Mouse (Mus musculus): ENCODE measurements around the gene Nfic.

The Nfic gene

GRCm38 (mm10) chr10:81485479-81486018 lies 30.1 kb upstream of the Nfic start:
- DNase-seq (ENCODE audit: low read depth), result no peak

GRCm38 (mm10) chr10:81485060-81485449 lies 29.6 kb upstream of the Nfic start:
- DNase-seq (ENCODE audit: low read depth), result no peak

- no peak for DNase-seq (ENCODE audit: low read depth)
Observed at GRCm38 (mm10) chr10:81484441-81485059, 29.1 kb upstream of the Nfic start.

GRCm38 (mm10) chr10:81483983-81484382 lies 28.5 kb upstream of the Nfic start:
- no peak for DNase-seq (ENCODE audit: low read depth)

- DNase-seq (ENCODE audit: low read depth), result no peak
Observed at GRCm38 (mm10) chr10:81482533-81482889, 27.1 kb upstream of the Nfic start, which contains the start of gene Celf5. TSS of gene Celf5 (minus strand) at chr10:81482709.

GRCm38 (mm10) chr10:81481605-81482532 lies 26.4 kb upstream of the Nfic start:
- DNase-seq (ENCODE audit: low read depth), result no peak

GRCm38 (mm10) chr10:81474461-81474860 lies 19.0 kb upstream of the Nfic start:
- no peak for DNase-seq (ENCODE audit: low read depth)

GRCm38 (mm10) chr10:81473003-81473451 lies 17.6 kb upstream of the Nfic start:
- DNase-seq (ENCODE audit: low read depth), result no peak

- DNase-seq (ENCODE audit: low read depth), result no peak
Observed at GRCm38 (mm10) chr10:81472403-81473002, 17.1 kb upstream of the Nfic start.

GRCm38 (mm10) chr10:81470454-81470853 lies 15.0 kb upstream of the Nfic start:
- no peak for DNase-seq (ENCODE audit: low read depth)

- DNase-seq (ENCODE audit: low read depth), result no peak
Observed at GRCm38 (mm10) chr10:81469253-81469652, 13.8 kb upstream of the Nfic start.

GRCm38 (mm10) chr10:81467670-81468235 lies 12.3 kb upstream of the Nfic start:
- no peak for DNase-seq (ENCODE audit: low read depth)

GRCm38 (mm10) chr10:81466881-81467280 lies 11.4 kb upstream of the Nfic start:
- no peak for DNase-seq (ENCODE audit: low read depth)

- no peak for DNase-seq (ENCODE audit: low read depth)
Observed at GRCm38 (mm10) chr10:81466066-81466465, 10.6 kb upstream of the Nfic start.

- peak; percentile 46 for DNase-seq (ENCODE audit: low read depth)
Observed at GRCm38 (mm10) chr10:81465265-81465645, 9.8 kb upstream of the Nfic start.

GRCm38 (mm10) chr10:81464405-81465264 lies 9.2 kb upstream of the Nfic start:
- DNase-seq (ENCODE audit: low read depth), result peak; percentile 67

GRCm38 (mm10) chr10:81463531-81463930 lies 8.1 kb upstream of the Nfic start:
- no peak for DNase-seq (ENCODE audit: low read depth)

GRCm38 (mm10) chr10:81462917-81463316 lies 7.5 kb upstream of the Nfic start:
- no peak for DNase-seq (ENCODE audit: low read depth)

GRCm38 (mm10) chr10:81462415-81462804 lies 7.0 kb upstream of the Nfic start:
- DNase-seq (ENCODE audit: low read depth), result no peak

- no peak for DNase-seq (ENCODE audit: low read depth)
Observed at GRCm38 (mm10) chr10:81461673-81462414, 6.4 kb upstream of the Nfic start.

- DNase-seq (ENCODE audit: low read depth), result no peak
Observed at GRCm38 (mm10) chr10:81460951-81461350, 5.5 kb upstream of the Nfic start.
